Mouse (Mus musculus): Measurements from ENCODE around the gene Usp29. TPM values are rescaled to one million over a fixed set of nuclear protein-coding genes. Genes with fewer than 3 reads are reported as not detected.

Usp29 gene
- polyA plus RNA-seq, 2 experiments = 1.1 to 1.7 TPM

DNA sequence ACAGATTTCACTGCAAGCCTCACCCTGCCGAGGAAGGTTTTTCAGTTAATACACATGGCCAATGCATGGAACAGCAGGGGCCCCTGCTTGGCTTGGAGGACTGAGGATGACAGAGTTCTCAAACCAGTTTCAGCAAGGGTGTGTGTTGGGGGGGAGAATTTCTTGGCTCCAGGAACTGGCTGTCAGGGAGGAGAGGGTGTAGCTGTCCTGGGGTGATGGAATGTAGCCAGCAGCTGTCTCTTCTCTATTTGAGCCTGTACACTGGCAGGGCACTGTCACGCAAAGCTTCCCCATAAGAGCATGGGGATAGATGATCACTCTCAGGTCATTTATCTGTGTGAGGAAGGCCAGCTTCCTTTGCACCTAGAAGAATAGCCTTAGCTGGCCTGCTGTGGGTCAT, 46.7 kb downstream of the Usp29 start:
- H3K4me2 ChIP-seq (ENCODE audit: low read depth) = no peak overlapping the region
- no peak for ATAC-seq (ENCODE audit: insufficient read depth)
- H3K9ac ChIP-seq (replicated peaks) = no peak overlapping the region
- 61% methylated on average over 2 of the region's 2 CpGs for WGBS (ENCODE audit: insufficient replicate concordance)
- H3K9me3 ChIP-seq (ENCODE audit: control insufficient read depth, low read length) = no peaks in the 10 kb centered on the region
- TF ChIP-seq CTCF (IDR thresholded peaks at IDR 0.05; ENCODE audit: low read depth) = no peak
- H3K4me1 ChIP-seq (replicated peaks; ENCODE audit: control insufficient read depth in 2 of 2, insufficient read depth in 2 of 2, low read length in 1 of 2) = peaks cover 0 to 12% of the 10 kb centered on the region in 2 experiments; a peak in 2 of 4 replicates
- no peak overlapping the region for H3K27ac ChIP-seq
- DNase-seq (ENCODE audit: low read depth in 3 of 3, low spot score in 3 of 3) = no peak
- H3K36me3 ChIP-seq (replicated peaks; ENCODE audit: control insufficient read depth, insufficient read depth, low read depth) = no peaks in the 10 kb centered on the region
- H3K4me3 ChIP-seq (ENCODE audit: insufficient read depth in 1 of 2, low read depth in 2 of 2, low read length in 2 of 2) = no peak overlapping the region
- no peaks in the 10 kb centered on the region for H3K27me3 ChIP-seq (ENCODE audit: control insufficient read depth, insufficient read depth, low read length)

DNA sequence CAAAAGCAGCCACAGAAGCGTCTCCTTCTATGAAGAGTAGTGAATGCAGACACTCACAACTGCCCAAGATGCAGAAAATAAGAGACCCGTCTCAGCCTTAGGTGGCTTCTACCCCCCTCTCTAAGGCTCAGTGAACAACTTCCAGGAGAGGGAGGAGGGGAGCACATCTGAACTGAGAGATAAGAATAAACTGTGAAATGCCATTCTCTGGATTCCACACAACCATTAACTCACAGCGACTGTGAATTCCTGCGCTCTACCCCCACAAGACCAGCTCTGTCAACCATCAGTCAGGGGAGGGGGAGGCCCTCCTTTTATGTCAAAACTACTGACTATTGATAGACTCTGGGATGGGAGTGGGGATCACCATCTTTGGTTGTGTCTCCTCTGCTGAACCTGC, 47.3 kb downstream of the Usp29 start:
- Histone ChIP-seq H3K27ac (no peak overlapping the region), H3K4me1 (replicated peaks; ENCODE audit: control insufficient read depth in 2 of 2, insufficient read depth in 2 of 2, low read length in 1 of 2) (peaks cover 0 to 12% of the 10 kb centered on the region in 2 experiments; a peak in 2 of 4 replicates), H3K27me3 (ENCODE audit: control insufficient read depth, insufficient read depth, low read length) (no peaks in the 10 kb centered on the region), H3K4me3 (ENCODE audit: insufficient read depth in 1 of 2, low read depth in 2 of 2, low read length in 2 of 2) (no peak overlapping the region), H3K4me2 (ENCODE audit: low read depth) (no peak overlapping the region), H3K9ac (replicated peaks) (no peak overlapping the region), H3K9me3 (ENCODE audit: control insufficient read depth, low read length) (no peaks in the 10 kb centered on the region), H3K36me3 (replicated peaks; ENCODE audit: control insufficient read depth, insufficient read depth, low read depth) (no peaks in the 10 kb centered on the region)
- DNase-seq (ENCODE audit: low read depth in 3 of 3, low spot score in 3 of 3) = no peak
- WGBS (ENCODE audit: insufficient replicate concordance) = 34% methylated on average over 4 of the region's 4 CpGs
- no peak for ATAC-seq (ENCODE audit: insufficient read depth)
- no peak for TF ChIP-seq CTCF (IDR thresholded peaks at IDR 0.05; ENCODE audit: low read depth)
- TF ChIP-seq EP300 (IDR thresholded peaks at IDR 0.05; ENCODE audit: low read depth) = no peak

DNA sequence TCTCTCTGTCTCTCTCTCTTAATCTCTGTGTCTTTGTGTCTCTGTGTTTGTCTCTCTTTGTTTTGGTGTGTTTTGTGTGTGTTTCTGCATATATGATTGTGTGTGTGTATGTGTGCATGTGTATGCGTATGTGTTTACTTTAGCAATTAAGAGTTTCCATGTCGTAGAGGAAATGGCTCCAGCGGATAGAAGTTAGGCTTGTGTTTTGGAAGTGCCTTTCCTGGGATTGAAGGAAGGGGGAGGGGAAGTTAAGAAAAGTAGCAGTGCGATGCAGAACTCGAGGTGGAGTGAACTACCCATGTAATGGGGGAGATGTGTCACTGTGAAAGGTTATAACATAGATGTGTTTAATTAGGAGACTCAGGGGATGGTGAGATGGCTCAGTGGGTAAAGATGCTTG, 48.8 kb downstream of the Usp29 start:
- DNase-seq (ENCODE audit: low read depth in 3 of 3, low spot score in 3 of 3) (no peak), ATAC-seq (ENCODE audit: insufficient read depth) (no peak)
- Histone ChIP-seq H3K4me3 (ENCODE audit: insufficient read depth in 1 of 2, low read depth in 2 of 2, low read length in 2 of 2) (no peak overlapping the region), H3K9ac (replicated peaks) (no peak overlapping the region), H3K4me1 (replicated peaks; ENCODE audit: control insufficient read depth in 2 of 2, insufficient read depth in 2 of 2, low read length in 1 of 2) (peaks cover 0 to 12% of the 10 kb centered on the region in 2 experiments; a peak in 2 of 4 replicates), H3K36me3 (replicated peaks; ENCODE audit: control insufficient read depth, insufficient read depth, low read depth) (no peaks in the 10 kb centered on the region), H3K27me3 (ENCODE audit: control insufficient read depth, insufficient read depth, low read length) (no peaks in the 10 kb centered on the region), H3K27ac (no peak overlapping the region), H3K9me3 (ENCODE audit: control insufficient read depth, low read length) (no peaks in the 10 kb centered on the region), H3K4me2 (ENCODE audit: low read depth) (no peak overlapping the region)
- WGBS (ENCODE audit: insufficient replicate concordance) = 58% methylated on average over 5 of the region's 5 CpGs
- TF ChIP-seq EP300 (IDR thresholded peaks at IDR 0.05; ENCODE audit: low read depth) (no peak), CTCF (IDR thresholded peaks at IDR 0.05; ENCODE audit: low read depth) (no peak)

DNA sequence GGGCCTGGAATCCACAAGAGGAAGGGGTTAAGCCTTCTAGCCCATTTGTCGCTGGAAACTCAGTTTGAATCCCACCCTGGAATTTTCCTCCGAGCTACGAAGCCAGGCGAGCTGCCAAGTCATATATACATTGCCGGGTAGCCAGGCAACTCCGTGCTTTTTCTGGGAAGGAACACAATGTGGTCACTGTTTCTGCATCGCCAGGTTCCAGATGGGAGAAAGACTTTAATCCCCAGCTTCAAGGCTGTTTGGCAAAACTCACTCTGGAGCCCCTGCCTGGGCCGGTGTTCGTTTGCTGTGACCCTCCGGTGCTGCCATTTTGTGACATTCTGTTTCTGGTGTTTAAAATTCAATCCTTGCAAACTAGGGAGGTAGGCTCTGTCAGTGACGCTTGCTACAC, 51.2 kb downstream of the Usp29 start:
- no peak overlapping the region for H3K4me2 ChIP-seq (ENCODE audit: low read depth)
- H3K4me1 ChIP-seq (replicated peaks; ENCODE audit: control insufficient read depth in 2 of 2, insufficient read depth in 2 of 2, low read length in 1 of 2) = peaks cover 0 to 13% of the 10 kb centered on the region in 2 experiments; a peak in 3 of 4 replicates
- ATAC-seq (ENCODE audit: insufficient read depth) (no peak), DNase-seq (ENCODE audit: low read depth in 3 of 3, low spot score in 3 of 3) (no peak)
- H3K27me3 ChIP-seq (ENCODE audit: control insufficient read depth, insufficient read depth, low read length) = no peaks in the 10 kb centered on the region
- TF ChIP-seq EP300 (IDR thresholded peaks at IDR 0.05; ENCODE audit: low read depth) (no peak), CTCF (IDR thresholded peaks at IDR 0.05; ENCODE audit: low read depth) (no peak)
- H3K36me3 ChIP-seq (replicated peaks; ENCODE audit: control insufficient read depth, insufficient read depth, low read depth) = no peaks in the 10 kb centered on the region
- 60% methylated on average over 11 of the region's 11 CpGs for WGBS (ENCODE audit: insufficient replicate concordance)
- no peak overlapping the region for H3K4me3 ChIP-seq (ENCODE audit: insufficient read depth in 1 of 2, low read depth in 2 of 2, low read length in 2 of 2)
- no peak overlapping the region for H3K9ac ChIP-seq (replicated peaks)
- H3K9me3 ChIP-seq (ENCODE audit: control insufficient read depth, low read length) = no peaks in the 10 kb centered on the region
- H3K27ac ChIP-seq = no peak overlapping the region

DNA sequence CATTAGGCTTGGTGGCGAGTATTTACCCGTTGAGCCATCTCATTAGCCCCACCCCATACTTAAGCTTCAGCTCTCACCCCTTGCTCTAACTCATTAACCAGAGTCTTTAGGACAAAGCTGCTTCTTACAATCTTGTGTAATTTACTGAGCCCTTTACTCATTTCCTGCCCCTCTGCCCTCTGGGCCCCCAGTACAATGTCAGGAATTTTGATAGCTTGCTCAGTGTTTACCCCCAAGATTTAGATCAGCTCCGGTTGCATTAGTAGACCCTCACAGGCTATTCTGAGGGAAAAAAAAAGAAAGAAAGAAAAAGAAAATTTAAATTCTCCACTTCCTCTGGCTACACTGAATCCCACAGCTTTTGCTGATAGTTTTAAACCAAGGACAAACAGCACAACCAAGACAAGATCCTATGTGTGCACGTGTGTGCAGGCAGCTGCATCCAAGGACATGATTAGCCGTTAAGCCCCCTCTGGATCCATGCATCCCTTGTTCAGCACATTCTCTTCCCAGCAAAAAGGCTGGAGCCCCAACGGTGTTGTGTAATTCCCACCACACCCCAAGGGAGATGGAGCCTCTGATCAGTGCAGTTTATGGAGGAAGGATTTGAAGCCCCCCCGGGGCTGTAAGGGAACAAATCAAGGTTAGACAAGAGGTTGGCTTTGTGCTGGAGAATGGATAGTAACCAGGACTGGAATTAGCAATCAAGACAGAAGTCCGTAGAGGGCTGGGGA, 54.1 kb downstream of the Usp29 start:
- TF ChIP-seq EP300 (IDR thresholded peaks at IDR 0.05; ENCODE audit: low read depth) = no peak
- TF ChIP-seq CTCF (IDR thresholded peaks at IDR 0.05; ENCODE audit: low read depth) = no peak
- ATAC-seq (ENCODE audit: insufficient read depth) (no peak), DNase-seq (ENCODE audit: low read depth in 3 of 3, low spot score in 3 of 3) (no peak)
- 31% methylated on average over 8 of the region's 8 CpGs for WGBS (ENCODE audit: insufficient replicate concordance)
- Histone ChIP-seq H3K27ac (no peak overlapping the region), H3K9ac (replicated peaks) (no peak overlapping the region), H3K9me3 (ENCODE audit: control insufficient read depth, low read length) (no peaks in the 10 kb centered on the region), H3K27me3 (ENCODE audit: control insufficient read depth, insufficient read depth, low read length) (no peaks in the 10 kb centered on the region), H3K4me2 (ENCODE audit: low read depth) (no peak overlapping the region), H3K4me1 (replicated peaks; ENCODE audit: control insufficient read depth in 2 of 2, insufficient read depth in 2 of 2, low read length in 1 of 2) (peaks cover 0 to 5% of the 10 kb centered on the region in 2 experiments; a peak in 3 of 4 replicates), H3K36me3 (replicated peaks; ENCODE audit: control insufficient read depth, insufficient read depth, low read depth) (no peaks in the 10 kb centered on the region), H3K4me3 (ENCODE audit: insufficient read depth in 1 of 2, low read depth in 2 of 2, low read length in 2 of 2) (no peak overlapping the region)

Measured in liver, embryonic 14.5 days (tissue).